Mouse (Mus musculus): ENCODE data around the gene Ostn.
"Not testable (repeated sequence)": the region's sequence is repeated elsewhere in the genome, so short reads cannot be mapped to it uniquely, and the experiment has no call there.

Gene Ostn

GRCm38 (mm10) chr16:27307189-27307588 lies at the start of gene Ostn:
Ostn (plus strand) TSS chr16:27307489.
- DNase-seq (ENCODE audit: low read depth): not testable (repeated sequence)

DNA sequence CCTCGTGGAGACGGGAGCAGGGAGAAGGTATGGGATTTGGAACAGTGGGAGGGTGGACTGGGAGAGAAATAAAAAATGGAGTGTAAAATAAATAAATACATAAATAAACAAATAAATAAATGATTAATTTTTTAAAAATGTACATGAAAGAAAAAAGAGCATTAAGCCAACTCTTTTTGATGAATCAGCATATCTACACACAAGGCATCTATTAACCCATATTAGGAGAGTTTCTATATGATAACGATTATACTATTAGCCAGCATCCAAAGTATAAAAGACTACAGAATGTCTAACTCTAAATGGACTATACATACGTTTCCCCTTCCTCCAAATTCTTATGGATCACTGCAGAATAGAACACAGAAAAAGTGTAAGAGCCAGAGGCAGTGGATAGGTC lies 38.5 kb upstream of the Ostn start:
- DNase-seq (ENCODE audit: low read depth): no peak

DNA sequence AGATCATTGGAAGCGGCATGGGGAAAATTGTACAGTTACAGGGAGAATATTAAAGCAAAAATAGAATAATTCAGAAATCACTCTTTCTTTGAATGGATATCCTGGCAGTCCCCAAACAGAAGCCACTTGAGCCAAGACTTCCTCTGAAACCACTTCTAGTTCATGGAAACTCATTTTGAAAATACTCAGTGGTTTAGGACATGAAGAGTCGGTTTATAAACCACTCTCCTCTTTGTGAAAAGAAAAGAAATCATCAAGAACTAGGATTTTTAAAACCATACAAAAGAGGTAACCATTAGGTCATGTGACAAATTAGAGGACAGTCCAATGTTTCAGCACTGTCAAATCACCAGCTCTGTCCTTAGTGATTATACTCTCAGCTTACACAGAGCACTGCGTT lies 19.9 kb upstream of the Ostn start:
- no peak for DNase-seq (ENCODE audit: low read depth)

GRCm38 (mm10) chr16:27296508-27296907 lies 10.8 kb upstream of the Ostn start:
- DNase-seq (ENCODE audit: low read depth): no peak

- DNase-seq (ENCODE audit: low read depth): no peak
Observed at GRCm38 (mm10) chr16:27296929-27297328, 10.4 kb upstream of the Ostn start.

- DNase-seq (ENCODE audit: low read depth): no peak
Observed at GRCm38 (mm10) chr16:27319099-27319498, 11.8 kb downstream of the Ostn start.

DNA sequence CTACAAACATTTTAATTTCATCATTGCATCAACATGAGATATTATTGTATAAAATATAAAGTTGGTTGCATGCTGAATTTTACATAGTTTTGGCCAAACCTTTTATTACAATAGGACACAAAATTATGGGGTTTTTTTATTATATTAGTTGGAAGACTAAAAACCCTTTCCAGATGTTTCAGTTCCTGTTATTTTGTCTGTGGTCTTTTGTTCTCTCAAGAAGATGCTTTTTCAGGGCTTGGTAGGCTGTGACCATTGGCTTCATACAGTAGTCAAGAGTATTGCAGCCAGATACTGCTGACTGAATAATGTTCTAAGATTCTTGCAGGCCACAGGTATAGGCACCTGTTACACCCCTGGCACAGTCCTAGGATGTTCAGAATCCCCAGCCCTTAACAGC lies 14.8 kb downstream of the Ostn start:
- no peak for DNase-seq (ENCODE audit: low read depth)

DNA sequence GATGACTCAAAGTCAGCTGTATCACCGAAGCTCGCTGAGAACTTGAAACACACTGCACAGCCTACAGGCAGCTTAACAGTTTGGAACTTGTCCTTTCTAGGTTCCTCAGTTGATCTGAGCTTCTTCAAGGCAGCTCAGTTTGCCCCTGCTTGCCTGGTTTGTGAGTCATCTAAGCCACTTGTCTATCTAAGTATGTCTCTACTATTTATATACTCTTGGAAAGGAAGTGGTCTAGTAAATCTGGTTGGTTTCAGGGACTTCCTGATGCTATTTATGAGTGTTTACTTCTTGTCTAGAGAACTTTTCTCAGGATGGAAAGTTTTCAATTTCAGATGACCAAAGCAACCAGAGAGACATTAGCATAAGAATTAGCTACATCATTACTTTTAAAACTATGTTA lies 19.2 kb downstream of the Ostn start:
- no peak for DNase-seq (ENCODE audit: low read depth)

GRCm38 (mm10) chr16:27347521-27347920 lies 40.2 kb downstream of the Ostn start:
- DNase-seq (ENCODE audit: low read depth): no peak

DNA sequence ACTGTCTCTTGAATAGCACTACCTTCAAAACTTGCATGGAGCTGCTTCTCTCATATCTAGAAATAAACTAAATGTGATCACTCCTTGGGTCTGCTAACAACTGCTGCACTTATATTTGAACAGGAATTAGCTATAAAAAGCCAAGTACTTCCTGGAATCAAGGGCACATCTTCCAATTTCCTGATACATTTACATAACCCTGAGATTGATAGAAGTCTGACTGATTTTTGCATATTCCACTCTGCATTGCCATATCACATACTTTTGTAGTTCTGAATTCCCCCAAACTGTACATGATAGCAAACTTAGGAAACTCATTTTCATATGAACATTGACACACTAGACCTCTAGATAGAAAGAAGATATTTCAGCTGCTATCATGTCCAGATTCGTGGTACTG lies 41.1 kb downstream of the Ostn start:
- no peak for DNase-seq (ENCODE audit: low read depth)

GRCm38 (mm10) chr16:27349235-27349634 lies 41.9 kb downstream of the Ostn start:
- DNase-seq (ENCODE audit: low read depth): peak; percentile 78

GRCm38 (mm10) chr16:27349878-27350532 lies 42.7 kb downstream of the Ostn start:
- peak; percentile 19 for DNase-seq (ENCODE audit: low read depth)

- peak; percentile 16 for DNase-seq (ENCODE audit: low read depth)
Observed at GRCm38 (mm10) chr16:27354464-27354863, 47.2 kb downstream of the Ostn start.

GRCm38 (mm10) chr16:27360059-27360458 lies 52.8 kb downstream of the Ostn start:
- no peak for DNase-seq (ENCODE audit: low read depth)

- DNase-seq (ENCODE audit: low read depth): no peak
Observed at GRCm38 (mm10) chr16:27370191-27370590, 62.9 kb downstream of the Ostn start, which contains the start of gene Uts2b. Uts2b (minus strand) TSS chr16:27370239.

DNA sequence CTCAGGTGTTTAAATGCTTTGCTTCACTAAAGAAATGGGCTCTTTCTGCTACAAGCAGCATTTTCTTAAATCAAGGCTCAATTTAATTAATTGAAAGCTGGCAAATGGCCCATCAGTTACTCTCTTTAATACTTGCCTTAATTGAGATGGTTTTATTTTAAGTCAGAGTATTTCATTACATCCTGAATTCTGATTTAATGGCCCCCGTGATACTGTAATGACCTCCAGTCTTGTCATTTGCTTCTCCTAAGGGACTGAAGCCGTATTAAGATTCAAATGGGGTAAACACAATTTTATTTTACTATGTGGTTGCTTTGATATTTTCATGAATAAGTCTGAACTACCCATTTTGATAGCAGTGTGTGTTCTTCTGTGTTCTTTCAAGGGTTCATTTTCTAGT lies 63.4 kb downstream of the Ostn start:
- DNase-seq (ENCODE audit: low read depth): no peak

DNA sequence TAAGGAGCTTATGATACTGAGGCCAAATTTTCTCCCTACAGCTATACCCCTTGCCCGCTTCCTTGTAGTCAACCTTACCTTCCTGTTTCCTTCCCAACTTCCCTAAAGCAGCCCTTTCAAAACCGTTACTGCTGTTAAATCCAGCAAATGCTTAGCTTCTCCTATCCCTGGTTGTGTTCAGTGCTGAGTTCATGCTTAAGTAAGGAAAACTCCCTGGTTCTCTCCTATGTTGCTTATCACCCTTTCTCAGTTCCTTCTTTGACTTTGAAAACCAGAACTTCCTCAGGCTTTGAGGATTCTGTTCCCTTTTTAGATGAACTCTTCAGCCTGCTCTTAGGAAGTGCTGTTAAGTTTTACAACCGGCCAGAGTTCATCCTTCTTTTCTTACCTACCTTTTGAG lies 66.8 kb downstream of the Ostn start:
- DNase-seq (ENCODE audit: low read depth): no peak

DNA sequence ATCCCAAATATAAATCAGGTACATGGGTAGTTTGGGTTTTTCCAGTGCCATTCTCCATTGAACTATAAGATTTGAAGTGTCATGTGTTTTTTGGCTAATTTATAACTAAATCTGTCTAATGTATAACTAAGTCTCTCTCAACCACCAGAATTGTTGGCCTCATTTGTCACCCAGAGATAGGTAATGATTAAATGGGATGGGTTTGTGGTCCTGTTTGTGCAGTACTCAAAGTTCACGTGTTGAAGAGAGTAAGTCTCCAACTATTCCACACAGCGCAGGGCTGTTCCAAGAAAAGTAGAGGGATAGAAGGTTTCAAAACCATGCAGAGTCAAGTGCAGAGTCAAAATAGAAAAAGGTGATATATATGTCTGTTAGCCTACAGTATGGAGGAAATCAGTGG lies 68.0 kb downstream of the Ostn start:
- no peak for DNase-seq (ENCODE audit: low read depth)

DNA sequence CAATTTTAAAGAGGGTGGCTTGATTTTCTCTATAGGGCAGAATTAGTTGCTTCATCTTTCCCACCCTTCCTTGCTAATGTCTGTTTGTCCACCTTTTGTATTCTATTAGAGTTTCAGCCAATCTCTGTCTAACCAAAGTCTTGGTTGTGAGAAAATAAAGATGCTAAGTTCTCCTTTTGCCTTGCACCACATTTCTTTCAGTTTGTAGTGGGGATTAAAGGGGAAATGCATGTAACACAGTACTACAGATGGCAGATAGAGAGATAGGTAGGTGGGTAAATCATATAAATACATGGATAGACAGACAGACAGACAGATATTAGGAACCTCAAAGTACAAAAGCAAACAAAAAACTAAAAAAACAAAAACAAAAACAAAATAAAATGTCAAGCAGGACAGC lies 69.3 kb downstream of the Ostn start:
- DNase-seq (ENCODE audit: low read depth): no peak

DNA sequence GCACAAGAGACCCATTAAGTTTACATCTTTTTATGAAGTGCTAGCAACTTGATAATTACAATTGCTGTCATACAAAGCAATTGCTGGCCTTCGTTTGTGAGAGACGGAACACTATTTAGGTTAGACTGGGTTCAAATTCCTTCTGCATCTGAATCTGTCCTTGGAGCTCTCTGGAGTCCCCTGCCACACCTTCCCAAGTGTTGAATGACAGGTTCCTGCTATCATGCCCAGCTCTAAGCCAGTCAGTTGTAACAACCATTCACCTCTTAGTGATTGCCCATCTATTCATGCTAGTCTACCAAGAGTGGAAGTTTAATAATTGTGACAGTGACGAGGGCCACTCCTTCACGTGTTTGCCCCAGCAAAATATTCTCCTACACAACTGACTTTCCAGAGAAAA lies 74.9 kb downstream of the Ostn start:
- no peak for DNase-seq (ENCODE audit: low read depth)

GRCm38 (mm10) chr16:27384893-27385603 lies 77.8 kb downstream of the Ostn start:
- DNase-seq (ENCODE audit: low read depth): no peak

GRCm38 (mm10) chr16:27385649-27386048 lies 78.4 kb downstream of the Ostn start:
- DNase-seq (ENCODE audit: low read depth): no peak

GRCm38 (mm10) chr16:27386850-27387407 lies 79.6 kb downstream of the Ostn start:
- DNase-seq (ENCODE audit: low read depth): peak; percentile 9

Data from induced T-regulatory cell, adult 2 months (primary cell).